16 mouse cellular contexts compared by ENCODE assay signal in the genomic region with DNA sequence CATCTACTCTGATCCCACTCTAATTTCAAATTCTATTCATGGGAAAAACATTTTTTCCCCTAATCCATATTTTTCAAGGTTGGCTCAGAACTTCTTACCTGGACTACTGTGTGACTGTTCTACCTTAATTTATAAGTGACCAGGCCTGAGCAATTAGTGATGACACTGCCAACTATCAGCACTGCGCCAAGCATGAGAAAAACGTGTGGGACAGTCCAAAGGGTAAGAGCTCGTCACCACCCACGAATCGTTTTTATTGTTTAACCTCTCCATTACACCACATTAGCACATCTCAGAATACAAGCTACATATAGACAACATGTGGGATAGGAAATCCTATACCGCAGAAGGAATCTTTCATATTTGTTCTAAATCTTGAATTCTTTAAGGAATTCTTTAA.
"Had no signal": no experiment of that assay in that cellular context is flagged by ENCODE, and none has a peak within 500 bp of the region (broad histone marks: within the 10 kb centered on the region; RNA-seq: fewer than 3 reads in every experiment).

No protein-coding gene starts in this region.

- H3K9ac ChIP-seq: limb, embryonic 15.5 days; liver, embryonic 15.5 days; lung, embryonic 14.5 days; neural tube, embryonic 15.5 days had no signal

- DNase-seq: kidney, adult 18-20 months; layer of hippocampus, adult 9-11 months; layer of hippocampus, postnatal 36 days; lung, embryonic 14.5 days; lung, postnatal 10 days; lung, postnatal 4 days; midbrain, embryonic 14.5 days; right cerebral cortex, adult 18-20 months; right cerebral cortex, postnatal 25 days; thymus, postnatal 4 days had no signal

- H3K9me3 ChIP-seq: limb, embryonic 15.5 days; liver, embryonic 15.5 days; midbrain, embryonic 10.5 days; neural tube, embryonic 15.5 days had no signal

- H3K27ac ChIP-seq: limb, embryonic 15.5 days; liver, embryonic 15.5 days; midbrain, embryonic 10.5 days; neural tube, embryonic 15.5 days; stomach, postnatal 0 days had no signal

- H3K4me1 ChIP-seq: limb, embryonic 15.5 days; liver, embryonic 15.5 days; midbrain, embryonic 10.5 days; neural tube, embryonic 15.5 days had no signal

- H3K4me3 ChIP-seq: limb, embryonic 15.5 days; liver, embryonic 15.5 days; midbrain, embryonic 10.5 days; myocyte; neural tube, embryonic 15.5 days had no signal

- H3K4me2 ChIP-seq: limb, embryonic 15.5 days; liver, embryonic 15.5 days; lung, embryonic 14.5 days; neural tube, embryonic 15.5 days had no signal

- H3K36me3 ChIP-seq: limb, embryonic 15.5 days; liver, embryonic 15.5 days; midbrain, embryonic 10.5 days; neural tube, embryonic 15.5 days had no signal

- H3K27me3 ChIP-seq: limb, embryonic 15.5 days; liver, embryonic 15.5 days; neural tube, embryonic 15.5 days had no signal
